Mouse (Mus musculus): ENCODE results near the gene Arid1b. TPM values are rescaled to one million over a fixed set of nuclear protein-coding genes. Genes with fewer than 3 reads are reported as not detected.

Gene Arid1b
- polyA plus RNA-seq, 1 experiment from 2014 or later = 7.2 TPM

DNA sequence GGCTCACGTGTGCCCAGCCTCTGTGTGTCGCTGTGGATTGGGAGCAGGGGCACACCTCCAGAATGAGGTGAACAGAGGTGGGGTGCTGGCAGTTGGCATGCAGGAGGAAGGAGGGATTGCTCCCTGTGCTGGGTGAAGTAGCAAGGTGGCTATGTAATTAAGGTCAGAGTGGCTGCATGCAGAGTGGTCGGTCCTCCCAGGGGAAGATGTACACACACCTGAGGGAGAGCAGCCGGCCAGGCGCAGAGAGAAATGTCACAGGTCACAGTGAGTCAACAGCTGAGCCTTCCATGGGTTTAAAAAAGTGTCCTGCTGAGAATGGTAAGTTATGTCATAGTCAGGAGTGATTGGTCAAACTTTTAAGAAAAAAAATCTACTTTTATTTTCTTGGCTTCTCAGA is 14.6 kb downstream of the Arid1b start:
- H3K4me2 ChIP-seq (replicated peaks; ENCODE audit: low read depth, low read length) = no peak overlapping the region
- peak overlapping the region; percentile 38 for H3K27ac ChIP-seq (ENCODE audit: low read length)
- H3K9me3 ChIP-seq (ENCODE audit: low read length) = no peaks in the 10 kb centered on the region
- no peak for DNase-seq (ENCODE audit: low spot score)
- H3K4me1 ChIP-seq (ENCODE audit: insufficient read depth, low read depth, low read length) = peaks cover 35% of the 10 kb centered on the region
- no peak overlapping the region for H3K9ac ChIP-seq (replicated peaks; ENCODE audit: low read depth)
- H3K27me3 ChIP-seq (replicated peaks; ENCODE audit: insufficient read depth, low read length) = no peaks in the 10 kb centered on the region
- H3K36me3 ChIP-seq (ENCODE audit: insufficient read depth, low read length) = no peaks in the 10 kb centered on the region
- 51% methylated on average over 5 of the region's 5 CpGs for WGBS
- ATAC-seq = peak; percentile 42
- TF ChIP-seq EP300 (IDR thresholded peaks at IDR 0.05) = no peak
- no peak for TF ChIP-seq CTCF (IDR thresholded peaks at IDR 0.05)
- no peak overlapping the region for H3K4me3 ChIP-seq (ENCODE audit: low read depth, low read length)

GRCm38 (mm10) chr17:5009526-5010260 is 15.6 kb downstream of the Arid1b start:
- peaks cover 26% of the 10 kb centered on the region for H3K4me1 ChIP-seq (ENCODE audit: insufficient read depth, low read depth, low read length)
- H3K4me2 ChIP-seq (replicated peaks; ENCODE audit: low read depth, low read length) = no peak overlapping the region
- no peaks in the 10 kb centered on the region for H3K9me3 ChIP-seq (ENCODE audit: low read length)
- no peak overlapping the region for H3K9ac ChIP-seq (replicated peaks; ENCODE audit: low read depth)
- no peak overlapping the region for H3K4me3 ChIP-seq (ENCODE audit: low read depth, low read length)
- H3K36me3 ChIP-seq (ENCODE audit: insufficient read depth, low read length) = no peaks in the 10 kb centered on the region
- WGBS = 65% methylated on average over 12 of the region's 12 CpGs
- TF ChIP-seq CTCF (IDR thresholded peaks at IDR 0.05) = no peak
- no peak for TF ChIP-seq EP300 (IDR thresholded peaks at IDR 0.05)
- H3K27me3 ChIP-seq (replicated peaks; ENCODE audit: insufficient read depth, low read length) = no peaks in the 10 kb centered on the region
- DNase-seq (ENCODE audit: low spot score) (no peak), ATAC-seq (no peak)
- H3K27ac ChIP-seq (ENCODE audit: low read length) = no peak overlapping the region

DNA sequence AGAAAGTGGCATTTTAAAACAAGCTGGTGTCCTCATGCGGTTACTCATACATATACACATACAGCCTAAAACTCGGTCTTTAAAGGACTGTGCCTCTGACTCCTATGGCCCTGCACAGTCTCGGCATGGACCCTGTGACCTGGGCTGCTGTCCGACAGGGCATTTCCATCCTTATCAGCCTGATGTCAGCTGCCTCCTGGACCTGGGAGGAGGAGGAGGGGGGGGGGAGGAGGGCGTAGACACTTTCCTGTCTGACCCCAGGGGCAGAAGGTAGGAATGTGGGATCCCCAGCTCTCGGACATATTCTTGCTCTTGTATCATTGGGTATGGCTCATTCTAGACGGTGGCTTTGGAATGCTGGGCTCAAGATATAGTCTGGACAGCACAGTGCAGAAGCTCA is 16.6 kb downstream of the Arid1b start:
- no peak overlapping the region for H3K4me2 ChIP-seq (replicated peaks; ENCODE audit: low read depth, low read length)
- no peak overlapping the region for H3K9ac ChIP-seq (replicated peaks; ENCODE audit: low read depth)
- TF ChIP-seq CTCF (IDR thresholded peaks at IDR 0.05) (no peak), EP300 (IDR thresholded peaks at IDR 0.05) (no peak)
- H3K27ac ChIP-seq (ENCODE audit: low read length) = no peak overlapping the region
- peaks cover 19% of the 10 kb centered on the region for H3K4me1 ChIP-seq (ENCODE audit: insufficient read depth, low read depth, low read length)
- 45% methylated on average over 6 of the region's 7 CpGs for WGBS
- H3K27me3 ChIP-seq (replicated peaks; ENCODE audit: insufficient read depth, low read length) = no peaks in the 10 kb centered on the region
- DNase-seq (ENCODE audit: low spot score) (no peak), ATAC-seq (no peak)
- H3K9me3 ChIP-seq (ENCODE audit: low read length) = no peaks in the 10 kb centered on the region
- no peaks in the 10 kb centered on the region for H3K36me3 ChIP-seq (ENCODE audit: insufficient read depth, low read length)
- no peak overlapping the region for H3K4me3 ChIP-seq (ENCODE audit: low read depth, low read length)

- 60% methylated on average over 3 of the region's 3 CpGs for WGBS
- 0 out of 2 replicates have a peak overlapping the region, but pooled peaks have one; percentile 10 for H3K27ac ChIP-seq (ENCODE audit: low read length)
- no peak for ATAC-seq
- H3K9ac ChIP-seq (replicated peaks; ENCODE audit: low read depth) = no peak overlapping the region
- no peak overlapping the region for H3K4me3 ChIP-seq (ENCODE audit: low read depth, low read length)
- H3K4me2 ChIP-seq (replicated peaks; ENCODE audit: low read depth, low read length) = no peak overlapping the region
- TF ChIP-seq EP300 (IDR thresholded peaks at IDR 0.05) (no peak), CTCF (IDR thresholded peaks at IDR 0.05) (no peak)
- no peaks in the 10 kb centered on the region for H3K36me3 ChIP-seq (ENCODE audit: insufficient read depth, low read length)
- DNase-seq (ENCODE audit: low spot score) = no peak
- peaks cover 12% of the 10 kb centered on the region for H3K4me1 ChIP-seq (ENCODE audit: insufficient read depth, low read depth, low read length)
- H3K9me3 ChIP-seq (ENCODE audit: low read length) = no peaks in the 10 kb centered on the region
- no peaks in the 10 kb centered on the region for H3K27me3 ChIP-seq (replicated peaks; ENCODE audit: insufficient read depth, low read length)
Observed at GRCm38 (mm10) chr17:5012091-5012490, 18.0 kb downstream of the Arid1b start.

- peaks cover 8% of the 10 kb centered on the region for H3K4me1 ChIP-seq (ENCODE audit: insufficient read depth, low read depth, low read length)
- H3K36me3 ChIP-seq (ENCODE audit: insufficient read depth, low read length) = no peaks in the 10 kb centered on the region
- no peaks in the 10 kb centered on the region for H3K9me3 ChIP-seq (ENCODE audit: low read length)
- no peak for ATAC-seq
- no peak overlapping the region for H3K4me2 ChIP-seq (replicated peaks; ENCODE audit: low read depth, low read length)
- no peaks in the 10 kb centered on the region for H3K27me3 ChIP-seq (replicated peaks; ENCODE audit: insufficient read depth, low read length)
- 0 out of 2 replicates have a peak overlapping the region, but pooled peaks have one; percentile 10 for H3K27ac ChIP-seq (ENCODE audit: low read length)
- H3K4me3 ChIP-seq (ENCODE audit: low read depth, low read length) = no peak overlapping the region
- no peak overlapping the region for H3K9ac ChIP-seq (replicated peaks; ENCODE audit: low read depth)
- no peak for TF ChIP-seq EP300 (IDR thresholded peaks at IDR 0.05)
- no peak for TF ChIP-seq CTCF (IDR thresholded peaks at IDR 0.05)
- DNase-seq (ENCODE audit: low spot score) = no peak
- 71% methylated on average over 4 of the region's 4 CpGs for WGBS
Observed at GRCm38 (mm10) chr17:5012517-5012916, 18.4 kb downstream of the Arid1b start.

DNA sequence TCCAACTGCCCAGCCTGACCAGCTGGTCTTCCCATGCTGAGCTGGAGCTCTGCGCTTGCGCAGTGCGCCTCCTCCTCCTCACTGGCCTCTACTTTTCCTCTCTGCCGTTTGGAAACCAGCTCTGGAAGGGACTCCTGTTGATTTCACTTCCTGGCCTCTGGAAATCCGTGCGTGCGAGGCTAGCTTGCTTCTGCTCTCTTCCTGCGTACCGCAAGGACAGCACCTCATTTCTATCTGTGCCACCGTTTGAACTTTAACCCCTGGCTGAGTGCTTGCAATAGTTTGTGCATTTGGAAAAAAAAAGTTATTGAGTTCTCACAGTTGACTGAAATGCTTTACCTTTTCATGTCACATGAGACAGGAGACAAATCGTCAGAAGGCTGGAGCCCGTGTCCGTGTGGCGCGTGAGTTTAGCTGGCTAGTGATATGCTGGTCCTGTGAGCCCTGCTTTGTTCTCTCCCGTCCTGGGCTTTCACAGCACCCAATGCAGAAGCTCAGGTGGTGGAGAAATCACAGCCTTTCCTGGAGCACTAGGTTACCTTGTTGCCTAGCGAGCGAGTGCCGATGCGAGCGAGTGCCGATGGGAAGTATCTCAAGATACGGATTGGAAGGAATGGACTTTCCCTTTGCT is 20.3 kb downstream of the Arid1b start:
- no peak for ATAC-seq

More for the DNA sequence above, 20.3 kb downstream of the Arid1b start:
- peaks cover 7% of the 10 kb centered on the region for H3K4me1 ChIP-seq (ENCODE audit: insufficient read depth, low read depth, low read length)
- TF ChIP-seq EP300 (IDR thresholded peaks at IDR 0.05) (no peak), CTCF (IDR thresholded peaks at IDR 0.05) (no peak)
- DNase-seq (ENCODE audit: low spot score) = no peak
- H3K27me3 ChIP-seq (replicated peaks; ENCODE audit: insufficient read depth, low read length) = no peaks in the 10 kb centered on the region
- H3K36me3 ChIP-seq (ENCODE audit: insufficient read depth, low read length) = no peaks in the 10 kb centered on the region
- 79% methylated on average over 23 of the region's 23 CpGs for WGBS
- no peak overlapping the region for H3K4me3 ChIP-seq (ENCODE audit: low read depth, low read length)
- no peaks in the 10 kb centered on the region for H3K9me3 ChIP-seq (ENCODE audit: low read length)
- H3K9ac ChIP-seq (replicated peaks; ENCODE audit: low read depth) = no peak overlapping the region
- H3K4me2 ChIP-seq (replicated peaks; ENCODE audit: low read depth, low read length) = no peak overlapping the region
- no peak overlapping the region for H3K27ac ChIP-seq (ENCODE audit: low read length)

Data from lung, postnatal 0 days (tissue).